Mouse (Mus musculus) kidney, postnatal 0 days (tissue): ENCODE results near the gene Ifna6. TPM values are rescaled to one million over a fixed set of nuclear protein-coding genes. Genes with fewer than 3 reads are reported as not detected.
A peak's percentile ranks its signal among the peaks of the same experiment; 100 is the strongest.
"Not testable (repeated sequence)": the region's sequence is repeated elsewhere in the genome, so short reads cannot be mapped to it uniquely, and the experiment has no call there.

ENCODE experiments used
- ATAC-seq: fragments of 200-750 bp; cut with Nextera tagmentation; replicated peaks from 2 replicates; pipeline ENCODE4 v1.8.0; 2017; ENCODE audit warnings: low read depth, moderate number of reproducible peaks, moderate TSS enrichment, moderate library complexity; ENCODE audit not compliant: low FRiP score
- DNase-seq: peaks from one replicate; pipeline ENCODE4 v3.0.0-alpha.2; 2016; ENCODE audit warnings: low spot score
- H3K27ac ChIP-seq: fragments of 300-500 bp; sonication (generic); 2 replicates; pipeline ENCODE4 v1.5.1; 2014; ENCODE audit warnings: mild to moderate bottlenecking
- H3K27me3 ChIP-seq: fragments of 300-500 bp; sonication (generic); 2 replicates; pipeline ENCODE4 v1.6.1; 2014; ENCODE audit warnings: low read length, mixed read lengths; ENCODE audit not compliant: insufficient read depth
- H3K36me3 ChIP-seq: fragments of 300-500 bp; sonication (generic); 2 replicates; pipeline ENCODE4 v1.6.1; 2014; ENCODE audit warnings: low read length, mixed read lengths; ENCODE audit not compliant: insufficient read depth
- H3K4me1 ChIP-seq: fragments of 300-500 bp; sonication (generic); replicated peaks from 2 replicates; pipeline ENCODE4 v1.6.1; 2014; ENCODE audit warnings: antibody characterized with exemption, low read length, mixed read lengths; ENCODE audit not compliant: insufficient read depth
- H3K4me2 ChIP-seq: fragments of 300-500 bp; sonication (generic); 2 replicates; pipeline ENCODE4 v1.6.1; 2014; ENCODE audit warnings: mild to moderate bottlenecking, low read length, moderate library complexity, mixed read lengths
- H3K4me3 ChIP-seq: fragments of 300-500 bp; sonication (generic); replicated peaks from 2 replicates; pipeline ENCODE4 v1.5.1; 2014; ENCODE audit warnings: low read depth, low read length
- H3K9ac ChIP-seq: fragments of 300-500 bp; sonication (generic); 2 replicates; pipeline ENCODE4 v1.6.1; 2014; ENCODE audit warnings: low read depth, low read length
- H3K9me3 ChIP-seq: fragments of 300-500 bp; sonication (generic); replicated peaks from 2 replicates; pipeline ENCODE4 v1.6.1; 2016; ENCODE audit warnings: low read length, inconsistent platforms, mixed read lengths
- CTCF ChIP-seq: IDR thresholded peaks from 2 replicates; pipeline ENCODE4 v1.5.1; 2016; ENCODE audit warnings: antibody characterized with exemption, low read depth, mild to moderate bottlenecking, moderate library complexity
- WGBS: fragments of 180-500 bp; shearing (Covaris S2); extraction: QIAGEN DNeasy Blood & Tissue Kit; methylation state at CpG from one replicate; pipeline ENCODE4 v1.1.7; 2014; 5-methylcytosine and 5-hydroxymethylcytosine counted together
- polyA plus RNA-seq: library from polyadenylated mRNA; unstranded; fragments of >200 nt; fragmentation: Nextera tagmentation; extraction: Ambion mirVana; gene quantifications from 2 replicates; pipeline ENCODE4 v1.2.1, GENCODE M21; 2015

The Ifna6 gene
- not detected in 2 replicates for polyA plus RNA-seq

DNA sequence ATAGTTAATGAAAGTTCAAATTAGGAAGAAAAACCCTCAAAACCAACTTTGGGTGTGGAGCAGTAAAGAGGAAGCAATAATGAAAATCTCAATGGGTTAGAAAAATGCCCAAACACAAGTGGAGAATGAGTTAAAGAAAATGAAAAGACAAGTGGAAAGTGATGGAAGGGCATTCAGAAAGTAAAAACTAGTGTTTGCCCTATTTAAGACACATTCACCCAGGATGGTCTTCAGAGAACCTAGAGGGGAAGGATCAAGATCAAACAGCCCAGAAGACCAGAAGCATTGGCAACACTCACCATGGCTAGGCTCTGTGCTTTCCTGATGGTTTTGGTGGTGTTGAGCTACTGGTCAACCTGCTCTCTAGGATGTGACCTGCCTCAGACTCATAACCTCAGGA lies at the start of gene Ifna6:
Ifna6 (plus strand) TSS at position 301 of the 400 bp plus-strand sequence.
- H3K4me2 ChIP-seq, H3K9me3 ChIP-seq, H3K27me3 ChIP-seq, H3K27ac ChIP-seq, H3K4me3 ChIP-seq, H3K36me3 ChIP-seq, DNase-seq, ATAC-seq, H3K4me1 ChIP-seq, H3K9ac ChIP-seq: not testable (repeated sequence)

- H3K4me2 ChIP-seq, ATAC-seq, H3K27me3 ChIP-seq, H3K4me1 ChIP-seq, H3K4me3 ChIP-seq, H3K27ac ChIP-seq, H3K9me3 ChIP-seq, H3K9ac ChIP-seq, DNase-seq, H3K36me3 ChIP-seq: not testable (repeated sequence)
- no CpG with 5 or more reads among the region's 29 CpGs for WGBS
Measured at GRCm38 (mm10) chr4:88779550-88779949, 47.7 kb upstream of the Ifna6 start, which contains the start of gene Gm13272. Gm13272 (plus strand) TSS chr4:88779850.

GRCm38 (mm10) chr4:88780320-88780719 lies 46.9 kb upstream of the Ifna6 start:
- not testable (repeated sequence) for ATAC-seq, DNase-seq, H3K27me3 ChIP-seq, H3K4me2 ChIP-seq, H3K9me3 ChIP-seq, H3K4me3 ChIP-seq, H3K36me3 ChIP-seq, H3K4me1 ChIP-seq, H3K9ac ChIP-seq, H3K27ac ChIP-seq
- WGBS: 50% methylated on average over 15 of the region's 18 CpGs

DNA sequence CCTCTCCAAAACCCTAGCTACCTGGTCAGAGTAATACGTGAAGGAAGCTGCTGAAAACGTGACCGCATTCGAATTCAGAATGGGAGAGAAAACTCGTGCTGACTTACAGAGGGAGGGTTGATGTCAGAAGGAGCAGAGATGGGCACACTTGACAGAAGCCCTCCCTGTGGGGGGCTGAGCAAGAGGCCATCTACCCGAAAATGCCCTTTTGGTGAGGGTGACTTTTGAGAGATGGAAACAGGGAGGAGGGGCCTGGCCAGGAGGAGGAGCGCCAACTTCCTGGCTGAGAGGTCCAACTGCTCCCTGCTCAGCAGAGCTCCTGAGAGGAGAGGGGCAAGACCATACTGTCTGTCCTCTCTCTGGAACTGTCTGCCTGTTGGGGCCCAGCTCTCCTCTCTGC lies 45.4 kb upstream of the Ifna6 start, which contains the start of gene Ifnz:
Ifnz (plus strand) TSS at position 301 of the 400 bp plus-strand sequence.
- Histone ChIP-seq H3K27ac (peak within 1 kb of the TSS; percentile 50; the same call in 1 of the 2 replicates), H3K4me2 (peak within 1 kb of the TSS; percentile 35; the same call in 1 of the 2 replicates)
- not testable (repeated sequence) for ATAC-seq, H3K27me3 ChIP-seq, H3K4me1 ChIP-seq, DNase-seq, H3K9ac ChIP-seq, H3K36me3 ChIP-seq, H3K4me3 ChIP-seq, H3K9me3 ChIP-seq
- 25% methylated on average over 3 of the region's 7 CpGs for WGBS

DNA sequence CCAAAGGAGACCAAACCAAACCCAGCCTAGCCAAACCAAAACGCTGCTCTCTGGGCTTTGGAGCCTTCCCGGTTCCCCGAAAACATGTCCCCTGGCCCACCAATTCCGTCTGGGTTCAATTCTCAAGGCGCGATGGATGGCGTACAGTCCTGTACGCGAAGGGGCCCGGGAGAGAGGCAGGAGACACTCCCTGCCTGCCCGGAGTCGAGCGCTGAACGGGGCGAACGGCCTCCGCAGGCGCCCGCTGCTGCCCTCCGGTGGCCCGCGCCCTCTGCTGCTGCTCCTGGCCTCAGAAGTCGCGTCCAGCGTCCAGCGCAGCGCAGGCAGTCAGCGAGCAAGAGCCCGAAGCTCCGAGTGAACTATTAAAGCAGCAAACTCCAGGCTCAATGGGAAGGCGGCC lies 44.9 kb upstream of the Ifna6 start:
- H3K9me3 ChIP-seq, H3K4me1 ChIP-seq, H3K36me3 ChIP-seq, H3K9ac ChIP-seq, H3K4me3 ChIP-seq, ATAC-seq, DNase-seq, H3K27me3 ChIP-seq: not testable (repeated sequence)
- WGBS: 0% methylated on average over 3 of the region's 31 CpGs
- peak overlapping the region; percentile 50; the same call in 1 of the 2 replicates for H3K27ac ChIP-seq
- H3K4me2 ChIP-seq: peak overlapping the region; percentile 35; the same call in 1 of the 2 replicates

DNA sequence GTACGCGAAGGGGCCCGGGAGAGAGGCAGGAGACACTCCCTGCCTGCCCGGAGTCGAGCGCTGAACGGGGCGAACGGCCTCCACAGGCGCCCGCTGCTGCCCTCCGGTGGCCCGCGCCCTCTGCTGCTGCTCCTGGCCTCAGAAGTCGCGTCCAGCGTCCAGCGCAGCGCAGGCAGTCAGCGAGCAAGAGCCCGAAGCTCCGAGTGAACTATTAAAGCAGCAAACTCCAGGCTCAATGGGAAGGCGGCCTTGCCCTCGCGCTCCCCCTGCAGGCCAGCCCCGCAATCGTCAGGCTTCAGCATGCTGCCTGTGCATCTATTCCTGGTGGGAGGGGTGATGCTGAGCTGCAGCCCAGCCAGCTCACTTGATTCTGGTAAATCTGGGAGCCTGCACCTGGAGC lies 41.8 kb upstream of the Ifna6 start, which contains the start of gene Gm13276:
Gm13276 (plus strand) TSS at position 301 of the 400 bp plus-strand sequence.
- not testable (repeated sequence) for H3K9me3 ChIP-seq, H3K27me3 ChIP-seq, H3K9ac ChIP-seq, H3K27ac ChIP-seq, ATAC-seq, H3K4me1 ChIP-seq, H3K4me2 ChIP-seq, DNase-seq, H3K4me3 ChIP-seq, H3K36me3 ChIP-seq
- WGBS: no CpG with 5 or more reads among the region's 27 CpGs

- not testable (repeated sequence) for H3K9ac ChIP-seq, H3K9me3 ChIP-seq, DNase-seq, H3K36me3 ChIP-seq, H3K4me1 ChIP-seq, H3K4me3 ChIP-seq, H3K27ac ChIP-seq, ATAC-seq, H3K27me3 ChIP-seq, H3K4me2 ChIP-seq
- TF ChIP-seq CTCF: peak; percentile 58
- 0% methylated on average over 2 of the region's 28 CpGs for WGBS
Measured at GRCm38 (mm10) chr4:88788402-88788801, 38.8 kb upstream of the Ifna6 start, which contains the start of gene Gm13277. Gm13277 (plus strand) TSS chr4:88788632.

GRCm38 (mm10) chr4:88791250-88791649 lies 36.0 kb upstream of the Ifna6 start, which contains the start of gene Gm13278:
Gm13278 (plus strand) TSS chr4:88791550.
- DNase-seq, H3K27ac ChIP-seq, H3K4me3 ChIP-seq, H3K9ac ChIP-seq, H3K36me3 ChIP-seq, H3K4me1 ChIP-seq, H3K9me3 ChIP-seq, ATAC-seq, H3K27me3 ChIP-seq, H3K4me2 ChIP-seq: not testable (repeated sequence)
- no CpG with 5 or more reads among the region's 28 CpGs for WGBS
